Mouse (Mus musculus): ENCODE results near the gene Smco4.

- TF ChIP-seq POLR2A (IDR thresholded peaks at IDR 0.05; ENCODE audit: low read depth, low read length) = no peak
- no peak for TF ChIP-seq SIN3A (IDR thresholded peaks at IDR 0.05; ENCODE audit: low read length)
- TF ChIP-seq CHD2 (IDR thresholded peaks at IDR 0.05; ENCODE audit: low read length) = no peak
- no peak for TF ChIP-seq CHD1 (IDR thresholded peaks at IDR 0.05; ENCODE audit: low read depth, low read length)
- no peak for TF ChIP-seq CTCF (conservative IDR thresholded peaks at IDR 0.05 in 1 of 2, IDR thresholded peaks at IDR 0.05 in 1 of 2; ENCODE audit: low read depth in 2 of 2, low read length in 2 of 2)
- peak; percentile 87 for TF ChIP-seq MAFK (IDR thresholded peaks at IDR 0.05; ENCODE audit: insufficient replicate concordance, low read length)
- TF ChIP-seq E2F4 (IDR thresholded peaks at IDR 0.05; ENCODE audit: insufficient replicate concordance, low read depth, low read length) = no peak
- TF ChIP-seq NRF1 (IDR thresholded peaks at IDR 0.05; ENCODE audit: low read depth, low read length) = no peak
- no peak for TF ChIP-seq EP300 (IDR thresholded peaks at IDR 0.05; ENCODE audit: low read length)
- TF ChIP-seq BHLHE40 (IDR thresholded peaks at IDR 0.05; ENCODE audit: low read depth, low read length) = no peak
- no peak for TF ChIP-seq ZKSCAN1 (IDR thresholded peaks at IDR 0.05; ENCODE audit: borderline replicate concordance, low read depth, low read length)
- TF ChIP-seq ZNF384 (IDR thresholded peaks at IDR 0.05; ENCODE audit: low read depth, low read length) = no peak
Observed at GRCm38 (mm10) chr9:15529275-15529964, 36.2 kb downstream of the Smco4 start.
